Mouse (Mus musculus): Measurements from ENCODE around the gene Dlgap1.

- TF ChIP-seq CTCF (IDR thresholded peaks at IDR 0.05; ENCODE audit: borderline replicate concordance, insufficient read depth, low read length), result no peak
- no peak for TF ChIP-seq POLR2A (IDR thresholded peaks at IDR 0.05; ENCODE audit: low read depth, low read length)
Measured at GRCm38 (mm10) chr17:70470970-70471371, 502.1 kb downstream of the Dlgap1 start.

Measured in embryonic fibroblast, embryonic 13.5 days (primary cell).